Mouse (Mus musculus): ENCODE measurements around the gene Grxcr1. TPM values are rescaled to one million over a fixed set of nuclear protein-coding genes. Genes with fewer than 3 reads are reported as not detected.

Gene Grxcr1
- polyA plus RNA-seq, 1 experiment from 2014 or later: not detected

DNA sequence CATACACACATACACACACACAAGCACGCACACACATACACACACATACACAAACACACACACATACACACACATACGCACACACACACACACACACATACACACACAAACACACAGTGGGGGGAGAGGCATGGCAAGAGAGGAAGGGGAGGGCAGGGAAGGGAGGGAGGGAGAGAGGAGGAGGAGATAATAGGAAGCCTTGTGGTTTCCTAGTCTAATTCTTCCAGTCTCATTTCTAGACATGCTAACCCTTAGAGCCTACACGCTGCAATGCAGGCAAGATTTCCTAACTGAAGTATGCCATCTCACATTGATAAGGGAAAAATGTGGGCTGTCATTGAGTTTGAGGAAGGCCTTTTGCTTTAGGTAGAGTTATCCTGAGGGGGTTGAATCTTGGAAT lies 25.9 kb downstream of the Grxcr1 start:
- DNase-seq (ENCODE audit: low spot score) (no peak), ATAC-seq (ENCODE audit: insufficient number of reproducible peaks, low FRiP score, low TSS enrichment, low read depth) (no peak)
- no peak overlapping the region for H3K4me3 ChIP-seq (ENCODE audit: low read depth, low read length)
- H3K9ac ChIP-seq (ENCODE audit: low read length): no peak overlapping the region
- no peaks in the 10 kb centered on the region for H3K27me3 ChIP-seq (ENCODE audit: control insufficient read depth, insufficient read depth, low read length)
- H3K9me3 ChIP-seq (ENCODE audit: control insufficient read depth, low read length): no peaks in the 10 kb centered on the region
- H3K4me1 ChIP-seq (ENCODE audit: control insufficient read depth, insufficient read depth, low read length): no peaks in the 10 kb centered on the region
- no peaks in the 10 kb centered on the region for H3K36me3 ChIP-seq (ENCODE audit: control insufficient read depth, insufficient read depth, low read length)
- H3K27ac ChIP-seq (replicated peaks; ENCODE audit: low read depth, low read length): no peak overlapping the region
- no peak overlapping the region for H3K4me2 ChIP-seq (ENCODE audit: low read depth, severe bottlenecking)
- WGBS: 95% methylated on average over 2 of the region's 3 CpGs

DNA sequence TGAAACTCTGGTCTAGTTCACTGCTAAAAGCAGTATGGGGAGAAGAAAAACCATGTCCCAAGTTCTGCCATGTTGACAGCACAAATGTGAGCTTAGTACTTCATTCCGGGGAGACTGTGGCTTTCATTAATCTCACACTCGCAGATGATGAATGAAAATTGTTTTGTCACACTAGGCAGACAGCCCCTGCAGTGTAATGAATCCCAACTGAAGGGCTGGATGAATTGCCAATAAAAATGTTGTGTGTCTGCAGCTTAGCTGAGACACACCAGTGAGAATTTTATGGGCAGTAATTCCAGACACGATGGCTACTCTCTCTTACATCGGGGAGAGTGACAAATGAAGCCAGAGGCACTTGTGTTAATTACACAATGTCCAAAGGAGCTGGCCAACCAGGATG lies 37.1 kb downstream of the Grxcr1 start:
- Histone ChIP-seq H3K27me3 (ENCODE audit: control insufficient read depth, insufficient read depth, low read length) (no peaks in the 10 kb centered on the region), H3K4me2 (ENCODE audit: low read depth, severe bottlenecking) (no peak overlapping the region), H3K36me3 (ENCODE audit: control insufficient read depth, insufficient read depth, low read length) (no peaks in the 10 kb centered on the region), H3K27ac (replicated peaks; ENCODE audit: low read depth, low read length) (no peak overlapping the region), H3K9me3 (ENCODE audit: control insufficient read depth, low read length) (no peaks in the 10 kb centered on the region), H3K4me3 (ENCODE audit: low read depth, low read length) (no peak overlapping the region), H3K9ac (ENCODE audit: low read length) (no peak overlapping the region), H3K4me1 (ENCODE audit: control insufficient read depth, insufficient read depth, low read length) (no peaks in the 10 kb centered on the region)
- 45% methylated on average over 4 of the region's 4 CpGs for WGBS
- no peak for DNase-seq (ENCODE audit: low spot score)
- ATAC-seq (ENCODE audit: insufficient number of reproducible peaks, low FRiP score, low TSS enrichment, low read depth): no peak

DNA sequence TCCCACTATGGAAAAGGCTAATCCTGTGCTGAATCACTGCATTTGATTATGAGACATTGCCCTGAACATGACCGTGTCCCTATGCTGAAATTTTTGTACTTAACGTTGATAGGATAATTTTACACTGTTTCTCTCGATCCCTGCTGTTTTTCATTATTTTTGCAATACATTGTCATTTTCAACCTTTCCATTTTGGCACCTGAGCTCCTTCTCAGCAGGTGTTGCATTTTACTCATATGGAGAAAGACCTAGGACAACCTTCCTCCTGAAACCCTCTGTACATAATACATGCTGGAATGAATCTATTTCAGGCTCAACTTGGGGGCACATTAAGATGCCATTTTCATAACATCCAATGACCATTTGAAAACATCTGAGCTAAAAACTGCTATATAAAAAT lies 38.7 kb downstream of the Grxcr1 start:
- Histone ChIP-seq H3K27me3 (ENCODE audit: control insufficient read depth, insufficient read depth, low read length) (no peaks in the 10 kb centered on the region), H3K4me3 (ENCODE audit: low read depth, low read length) (no peak overlapping the region), H3K9ac (ENCODE audit: low read length) (no peak overlapping the region), H3K4me2 (ENCODE audit: low read depth, severe bottlenecking) (no peak overlapping the region), H3K4me1 (ENCODE audit: control insufficient read depth, insufficient read depth, low read length) (no peaks in the 10 kb centered on the region), H3K9me3 (ENCODE audit: control insufficient read depth, low read length) (no peaks in the 10 kb centered on the region), H3K36me3 (ENCODE audit: control insufficient read depth, insufficient read depth, low read length) (no peaks in the 10 kb centered on the region), H3K27ac (replicated peaks; ENCODE audit: low read depth, low read length) (no peak overlapping the region)
- ATAC-seq (ENCODE audit: insufficient number of reproducible peaks, low FRiP score, low TSS enrichment, low read depth) (no peak), DNase-seq (ENCODE audit: low spot score) (no peak)
- 90% methylated on average over 3 of the region's 3 CpGs for WGBS

DNA sequence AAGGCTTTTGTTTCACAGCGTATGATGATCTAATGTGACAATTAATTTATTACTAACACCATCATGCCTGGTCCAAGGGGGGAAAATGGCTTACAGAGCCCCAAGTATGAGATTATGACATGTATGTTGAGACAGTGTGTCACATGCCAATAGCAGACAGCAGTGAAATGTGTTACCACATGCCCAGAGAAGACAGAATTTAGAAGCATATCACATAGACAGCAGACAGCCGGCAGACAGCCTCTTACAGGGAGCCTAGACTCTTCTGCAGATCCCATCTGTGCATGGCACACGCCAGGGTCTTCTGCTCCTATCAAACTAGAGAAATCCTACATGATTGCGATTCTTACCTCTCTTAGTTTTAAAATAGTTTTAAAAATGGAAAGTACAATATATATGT lies 40.2 kb downstream of the Grxcr1 start:
- H3K9me3 ChIP-seq (ENCODE audit: control insufficient read depth, low read length): no peaks in the 10 kb centered on the region
- no peaks in the 10 kb centered on the region for H3K4me1 ChIP-seq (ENCODE audit: control insufficient read depth, insufficient read depth, low read length)
- no peak for DNase-seq (ENCODE audit: low spot score)
- H3K9ac ChIP-seq (ENCODE audit: low read length): no peak overlapping the region
- ATAC-seq (ENCODE audit: insufficient number of reproducible peaks, low FRiP score, low TSS enrichment, low read depth): no peak
- H3K27ac ChIP-seq (replicated peaks; ENCODE audit: low read depth, low read length): no peak overlapping the region
- no peaks in the 10 kb centered on the region for H3K27me3 ChIP-seq (ENCODE audit: control insufficient read depth, insufficient read depth, low read length)
- no peaks in the 10 kb centered on the region for H3K36me3 ChIP-seq (ENCODE audit: control insufficient read depth, insufficient read depth, low read length)
- no peak overlapping the region for H3K4me3 ChIP-seq (ENCODE audit: low read depth, low read length)
- H3K4me2 ChIP-seq (ENCODE audit: low read depth, severe bottlenecking): no peak overlapping the region
- 91% methylated on average over 4 of the region's 4 CpGs for WGBS

DNA sequence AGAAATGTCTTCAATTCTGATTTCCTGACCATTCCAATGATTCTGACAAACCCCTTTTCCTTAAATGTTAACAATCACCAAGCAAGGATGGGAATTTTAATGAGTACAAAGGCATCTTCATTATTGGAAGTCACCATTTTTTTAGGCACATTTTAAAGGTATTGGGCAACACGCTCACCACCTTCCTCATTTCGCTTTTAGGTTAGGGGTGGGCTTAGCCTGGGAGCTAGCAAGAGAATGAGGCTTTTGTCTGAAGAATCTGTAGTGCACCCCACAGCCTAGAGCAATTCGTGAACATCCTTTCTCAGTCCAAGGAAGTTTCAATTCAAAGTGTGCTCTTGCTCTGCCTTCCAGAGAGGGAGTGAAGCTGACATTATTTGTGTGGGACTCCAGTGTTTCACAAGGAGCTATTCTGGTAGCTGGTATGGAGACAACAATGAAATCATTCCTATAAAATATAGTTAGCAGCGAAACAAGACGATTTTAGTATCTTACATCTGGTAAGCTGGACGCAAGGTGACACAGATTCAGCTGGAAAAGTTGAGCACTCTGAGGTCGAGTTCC lies 55.0 kb downstream of the Grxcr1 start:
- Histone ChIP-seq H3K4me2 (ENCODE audit: low read depth, severe bottlenecking) (no peak overlapping the region), H3K4me3 (ENCODE audit: low read depth, low read length) (no peak overlapping the region), H3K36me3 (ENCODE audit: control insufficient read depth, insufficient read depth, low read length) (no peaks in the 10 kb centered on the region), H3K27me3 (ENCODE audit: control insufficient read depth, insufficient read depth, low read length) (no peaks in the 10 kb centered on the region), H3K9me3 (ENCODE audit: control insufficient read depth, low read length) (no peaks in the 10 kb centered on the region), H3K4me1 (ENCODE audit: control insufficient read depth, insufficient read depth, low read length) (no peaks in the 10 kb centered on the region), H3K9ac (ENCODE audit: low read length) (no peak overlapping the region), H3K27ac (replicated peaks; ENCODE audit: low read depth, low read length) (no peak overlapping the region)
- 84% methylated on average over 7 of the region's 7 CpGs for WGBS
- no peak for ATAC-seq (ENCODE audit: insufficient number of reproducible peaks, low FRiP score, low TSS enrichment, low read depth)
- no peak for DNase-seq (ENCODE audit: low spot score)

DNA sequence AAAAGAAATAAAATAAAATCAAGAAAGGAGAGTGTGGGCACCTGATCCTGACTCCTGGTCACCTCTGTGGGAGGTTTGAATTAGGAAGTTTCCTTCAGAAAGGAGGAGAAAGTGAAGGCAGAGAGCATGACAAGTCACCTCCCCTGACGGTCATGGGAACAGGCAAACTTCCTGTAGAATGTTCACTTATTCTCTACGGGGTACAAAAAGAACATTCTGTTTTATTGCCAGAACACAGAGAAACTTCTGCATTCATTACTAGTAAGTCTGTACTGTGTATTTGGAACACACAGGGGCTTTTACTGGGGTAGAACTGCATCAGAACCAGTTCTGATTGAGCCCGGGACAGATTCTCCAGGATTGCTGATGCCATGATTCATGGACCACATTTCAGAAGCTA lies 55.5 kb downstream of the Grxcr1 start:
- ATAC-seq (ENCODE audit: insufficient number of reproducible peaks, low FRiP score, low TSS enrichment, low read depth): no peak
- no peak for DNase-seq (ENCODE audit: low spot score)
- no peaks in the 10 kb centered on the region for H3K4me1 ChIP-seq (ENCODE audit: control insufficient read depth, insufficient read depth, low read length)
- no peak overlapping the region for H3K4me2 ChIP-seq (ENCODE audit: low read depth, severe bottlenecking)
- WGBS: 77% methylated on average over 3 of the region's 3 CpGs
- H3K4me3 ChIP-seq (ENCODE audit: low read depth, low read length): no peak overlapping the region
- H3K9me3 ChIP-seq (ENCODE audit: control insufficient read depth, low read length): no peaks in the 10 kb centered on the region
- H3K9ac ChIP-seq (ENCODE audit: low read length): no peak overlapping the region
- H3K27ac ChIP-seq (replicated peaks; ENCODE audit: low read depth, low read length): no peak overlapping the region
- H3K27me3 ChIP-seq (ENCODE audit: control insufficient read depth, insufficient read depth, low read length): no peaks in the 10 kb centered on the region
- H3K36me3 ChIP-seq (ENCODE audit: control insufficient read depth, insufficient read depth, low read length): no peaks in the 10 kb centered on the region

DNA sequence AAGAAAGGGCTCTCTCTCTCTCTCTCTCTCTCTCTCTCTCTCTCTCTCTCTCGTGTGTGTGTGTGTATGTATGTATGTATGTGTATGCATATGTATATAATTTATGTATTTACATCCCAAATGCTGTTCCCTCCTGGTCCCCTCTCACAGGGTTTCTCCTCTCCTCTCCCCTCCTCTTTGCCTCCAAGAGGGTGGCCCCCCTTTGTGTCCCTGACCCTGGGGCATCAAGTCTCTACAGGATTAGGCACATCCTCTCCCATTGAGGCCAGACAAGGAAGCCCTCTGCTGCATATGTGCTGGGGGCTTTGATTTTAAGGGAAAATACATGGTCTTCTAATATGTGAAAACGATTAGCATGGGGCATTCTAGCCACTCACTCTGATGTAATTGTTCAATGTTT lies 61.5 kb downstream of the Grxcr1 start:
- H3K4me1 ChIP-seq (ENCODE audit: control insufficient read depth, insufficient read depth, low read length): no peaks in the 10 kb centered on the region
- WGBS: 59% methylated on average over 2 of the region's 2 CpGs
- H3K36me3 ChIP-seq (ENCODE audit: control insufficient read depth, insufficient read depth, low read length): no peaks in the 10 kb centered on the region
- no peak overlapping the region for H3K9ac ChIP-seq (ENCODE audit: low read length)
- DNase-seq (ENCODE audit: low spot score): no peak
- ATAC-seq (ENCODE audit: insufficient number of reproducible peaks, low FRiP score, low TSS enrichment, low read depth): no peak
- H3K4me3 ChIP-seq (ENCODE audit: low read depth, low read length): no peak overlapping the region
- no peaks in the 10 kb centered on the region for H3K27me3 ChIP-seq (ENCODE audit: control insufficient read depth, insufficient read depth, low read length)
- H3K9me3 ChIP-seq (ENCODE audit: control insufficient read depth, low read length): no peaks in the 10 kb centered on the region
- H3K4me2 ChIP-seq (ENCODE audit: low read depth, severe bottlenecking): no peak overlapping the region
- no peak overlapping the region for H3K27ac ChIP-seq (replicated peaks; ENCODE audit: low read depth, low read length)

DNA sequence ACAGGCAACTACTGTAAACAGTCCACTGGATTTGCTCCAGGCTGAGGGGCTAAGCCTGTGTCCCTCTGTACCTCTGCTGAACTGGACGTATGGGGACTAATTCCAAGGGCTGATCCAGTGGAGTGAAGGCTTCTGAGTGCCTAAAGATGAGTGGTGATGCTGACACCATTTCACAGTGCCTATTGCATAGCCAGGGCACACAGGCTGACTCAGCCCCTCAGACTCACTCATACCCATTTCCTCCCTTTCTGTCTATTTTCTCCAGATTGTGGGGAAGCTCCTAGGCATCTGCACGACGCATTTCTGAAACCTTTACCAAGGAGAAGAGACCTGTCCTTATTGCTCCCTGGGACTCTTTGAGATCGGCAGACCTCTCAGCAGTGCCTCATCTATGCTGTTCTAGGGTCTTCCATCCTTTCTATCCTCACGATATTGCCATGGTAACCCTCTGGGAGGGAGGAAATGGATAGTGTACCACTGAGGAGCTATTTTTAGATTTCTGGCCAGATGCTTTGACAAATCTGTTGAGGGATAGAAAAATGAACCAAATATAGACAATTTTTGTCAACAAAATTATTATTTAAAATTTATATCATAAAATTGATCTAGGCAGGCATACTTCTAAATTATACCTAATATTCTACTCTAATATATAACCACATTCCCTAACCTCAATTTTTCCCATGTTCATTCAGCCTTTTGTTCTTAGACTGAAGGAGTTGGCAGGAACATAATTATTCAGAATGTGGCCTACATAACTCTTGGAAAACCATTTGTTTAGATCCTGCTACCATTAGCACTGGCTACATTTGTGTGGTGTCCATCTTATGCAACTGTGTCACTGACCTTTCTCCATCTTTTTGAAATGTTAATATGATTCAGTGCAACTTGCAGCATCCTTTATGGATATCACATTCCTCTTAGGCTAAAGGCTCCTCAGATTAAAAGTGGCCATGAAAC lies 66.3 kb downstream of the Grxcr1 start:
- H3K4me2 ChIP-seq (ENCODE audit: low read depth, severe bottlenecking): no peak overlapping the region
- no peak for ATAC-seq (ENCODE audit: insufficient number of reproducible peaks, low FRiP score, low TSS enrichment, low read depth)
- H3K4me3 ChIP-seq (ENCODE audit: low read depth, low read length): no peak overlapping the region
- H3K36me3 ChIP-seq (ENCODE audit: control insufficient read depth, insufficient read depth, low read length): no peaks in the 10 kb centered on the region
- no peaks in the 10 kb centered on the region for H3K27me3 ChIP-seq (ENCODE audit: control insufficient read depth, insufficient read depth, low read length)
- H3K9me3 ChIP-seq (ENCODE audit: control insufficient read depth, low read length): no peaks in the 10 kb centered on the region
- WGBS: 88% methylated on average over 5 of the region's 5 CpGs
- no peak overlapping the region for H3K27ac ChIP-seq (replicated peaks; ENCODE audit: low read depth, low read length)
- no peak for DNase-seq (ENCODE audit: low spot score)
- no peaks in the 10 kb centered on the region for H3K4me1 ChIP-seq (ENCODE audit: control insufficient read depth, insufficient read depth, low read length)
- H3K9ac ChIP-seq (ENCODE audit: low read length): no peak overlapping the region

Data from limb, embryonic 11.5 days (tissue).